Mouse (Mus musculus) liver, embryonic 14.5 days (tissue): ENCODE measurements around the gene Tmem266.

Experiments used
- CTCF ChIP-seq: IDR thresholded peaks from 2 replicates; pipeline ENCODE4 v1.5.1; 2016; ENCODE audit warnings: antibody characterized with exemption, low read depth, control low read depth
- EP300 ChIP-seq: IDR thresholded peaks from 2 replicates; pipeline ENCODE4 v1.6.1; 2016; ENCODE audit warnings: antibody characterized with exemption, low read depth

- no peak for TF ChIP-seq CTCF
- no peak for TF ChIP-seq EP300
Measured at GRCm38 (mm10) chr9:55450035-55450434, 123.3 kb downstream of the Tmem266 start.
